ENCODE assay signal across 8 mouse cellular contexts in the genomic region with DNA sequence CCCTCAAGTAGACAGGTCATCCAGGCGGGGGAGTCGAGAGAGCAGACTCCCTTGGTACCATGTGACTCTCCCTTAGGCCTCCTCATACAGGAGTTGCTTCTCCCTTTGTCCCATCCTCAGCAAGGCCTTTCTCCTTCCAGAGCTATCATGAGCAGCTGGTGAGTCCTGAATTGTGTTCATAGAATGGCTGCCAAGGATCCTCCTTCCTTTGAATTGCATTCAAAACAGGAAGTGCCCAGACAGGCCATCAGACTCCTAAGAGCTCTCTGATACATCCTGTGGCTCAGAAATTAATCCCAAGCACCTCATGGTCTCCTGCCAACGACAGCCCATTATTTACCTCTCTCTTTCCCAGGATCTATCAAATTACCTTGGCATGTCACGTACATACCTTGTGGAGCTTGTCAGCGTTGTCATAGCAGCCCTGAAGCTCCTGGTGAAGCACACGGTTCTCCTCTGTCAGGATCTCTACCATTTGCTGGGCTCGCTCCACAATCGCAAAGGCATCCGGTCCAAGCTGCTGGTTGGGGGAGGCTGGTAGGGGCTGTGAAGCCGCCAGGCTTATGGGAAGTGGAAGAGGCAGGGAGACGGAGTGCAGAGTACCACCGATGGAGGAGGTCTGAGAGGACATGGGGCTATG.
A peak's percentile ranks its signal among the peaks of the same experiment; 100 is the strongest.
DNase-seq lines count a peak whose midpoint lies in the region; ATAC-seq and TF ChIP-seq lines count a peak whose summit lies in the region.

No protein-coding gene starts in this region.

- H3K4me2 ChIP-seq in hindbrain, postnatal 0 days (ENCODE audit: low read depth, low read length), result no peak overlapping the region

- no peaks in the 10 kb centered on the region for H3K27me3 ChIP-seq in hindbrain, postnatal 0 days (ENCODE audit: insufficient read depth, low read length)

- 63% methylated on average over 12 of the region's 12 CpGs for WGBS in hindbrain, postnatal 0 days

- peak; percentile 82 for ATAC-seq in hindbrain, postnatal 0 days

- H3K4me3 ChIP-seq in brown adipose tissue, adult 24 weeks (ENCODE audit: insufficient read depth, low read depth, low read length), result no peak overlapping the region
- H3K4me3 ChIP-seq in hindbrain, postnatal 0 days (ENCODE audit: low read length), result no peak overlapping the region

- no peaks in the 10 kb centered on the region for H3K9me3 ChIP-seq in hindbrain, postnatal 0 days (ENCODE audit: low read length)

- H3K36me3 ChIP-seq in hindbrain, postnatal 0 days (ENCODE audit: insufficient read depth, low read length), result 0 out of 2 replicates have a peak, but pooled peaks cover 3% of the 10 kb centered on the region

- no peak for TF ChIP-seq CTCF in hindbrain, postnatal 0 days (IDR thresholded peaks at IDR 0.05; ENCODE audit: low read depth)

- peak; percentile 91 for DNase-seq in heart, adult 11 months
- DNase-seq in heart, adult 8-10 months (ENCODE audit: low spot score), result no peak
- peak; percentile 54 for DNase-seq in hindbrain, postnatal 0 days (ENCODE audit: low spot score)
- peak; percentile 73 for DNase-seq in lung, postnatal 36 days
- no peak for DNase-seq in frontal cortex, postnatal 25 days (ENCODE audit: low spot score in 2 of 2)
- DNase-seq in left cerebral cortex, adult 18-20 months (ENCODE audit: low spot score in 2 of 2), result no peak
- no peak for DNase-seq in spleen, postnatal 14 days (ENCODE audit: low spot score in 2 of 2)

- H3K27ac ChIP-seq in brown adipose tissue, adult 24 weeks (replicated peaks; ENCODE audit: low read depth, low read length), result peak overlapping the region; percentile 6; the same call in 1 of the 2 replicates
- H3K27ac ChIP-seq in hindbrain, postnatal 0 days, result peak overlapping the region; percentile 66

- H3K4me1 ChIP-seq in brown adipose tissue, adult 24 weeks (ENCODE audit: control insufficient read depth, insufficient read depth, insufficient read length, low read length), result peaks cover 11% of the 10 kb centered on the region
- no peaks in the 10 kb centered on the region for H3K4me1 ChIP-seq in hindbrain, postnatal 0 days (ENCODE audit: insufficient read depth, low read length)

- no peak overlapping the region for H3K9ac ChIP-seq in hindbrain, postnatal 0 days (replicated peaks; ENCODE audit: low read length)

Comparison
In these comparisons a context has a peak if more than half of its experiments do, and no peak if none do; other contexts are left out.
1. DNase-seq: peak in heart, adult 11 months (single experiment), hindbrain, postnatal 0 days (single experiment) and lung, postnatal 36 days (single experiment); none in heart, adult 8-10 months (single experiment), frontal cortex, postnatal 25 days (0 of 2), left cerebral cortex, adult 18-20 months (0 of 2) and spleen, postnatal 14 days (0 of 2).